Mouse (Mus musculus): ENCODE measurements around the gene Hs3st4.

Hs3st4 gene

DNA sequence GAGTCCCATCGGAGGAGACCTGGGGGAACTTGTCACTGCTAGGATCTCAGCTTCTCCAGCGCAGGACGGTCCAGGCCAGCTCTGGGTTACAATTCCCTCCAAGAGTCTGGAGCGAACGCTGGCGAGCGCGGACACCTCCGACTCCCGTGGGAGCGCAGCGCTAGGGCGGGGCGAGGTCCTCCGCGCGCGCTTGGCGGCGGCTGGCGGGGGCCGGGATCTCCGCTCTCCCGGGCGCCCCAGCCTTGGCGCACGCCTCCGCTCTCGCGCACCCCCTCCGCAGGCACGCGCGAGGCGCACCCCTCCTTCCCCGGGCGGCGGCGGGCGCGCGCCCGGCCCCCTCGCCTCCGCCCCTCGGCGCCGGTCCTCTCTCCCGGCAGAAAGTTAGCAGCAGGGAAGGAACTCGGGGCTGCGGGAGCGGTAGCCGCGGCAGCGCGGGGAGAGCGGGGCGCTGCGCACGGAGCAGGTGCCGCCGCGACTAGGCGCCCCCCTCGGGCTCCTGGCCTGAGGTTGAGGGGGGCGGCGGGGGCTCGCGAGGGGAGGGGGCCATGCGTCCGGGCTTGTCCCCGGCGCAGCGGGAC is at the start of gene Hs3st4:
TSS of gene Hs3st4 (plus strand) at position 409 of the 578 bp plus-strand sequence.
- no peak for DNase-seq (ENCODE audit: low spot score in 2 of 2)

DNA sequence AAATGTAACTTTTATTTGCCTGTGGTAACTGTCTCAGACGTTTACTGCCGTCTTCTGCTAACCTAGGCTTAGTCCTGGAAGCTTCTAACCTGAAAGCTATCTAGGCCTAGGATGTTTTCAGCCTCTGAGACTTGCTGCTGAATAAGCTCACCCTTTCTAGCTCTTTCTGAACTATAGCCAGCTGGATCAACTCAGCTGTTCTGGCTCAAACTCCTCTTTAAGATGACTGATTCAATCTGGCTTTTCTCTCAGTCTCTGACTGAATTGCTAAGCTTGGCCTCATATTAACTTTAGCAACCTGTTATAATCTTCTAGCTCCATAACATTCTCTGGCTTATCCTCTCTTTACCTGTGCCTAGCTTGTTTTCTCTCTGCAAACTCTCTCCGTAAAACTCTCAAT is 35.8 kb upstream of the Hs3st4 start:
- no peak for DNase-seq (ENCODE audit: low spot score in 2 of 2)

GRCm38 (mm10) chr7:123963021-123963420 is 19.6 kb upstream of the Hs3st4 start:
- DNase-seq (ENCODE audit: low spot score in 2 of 2) = no peak

DNA sequence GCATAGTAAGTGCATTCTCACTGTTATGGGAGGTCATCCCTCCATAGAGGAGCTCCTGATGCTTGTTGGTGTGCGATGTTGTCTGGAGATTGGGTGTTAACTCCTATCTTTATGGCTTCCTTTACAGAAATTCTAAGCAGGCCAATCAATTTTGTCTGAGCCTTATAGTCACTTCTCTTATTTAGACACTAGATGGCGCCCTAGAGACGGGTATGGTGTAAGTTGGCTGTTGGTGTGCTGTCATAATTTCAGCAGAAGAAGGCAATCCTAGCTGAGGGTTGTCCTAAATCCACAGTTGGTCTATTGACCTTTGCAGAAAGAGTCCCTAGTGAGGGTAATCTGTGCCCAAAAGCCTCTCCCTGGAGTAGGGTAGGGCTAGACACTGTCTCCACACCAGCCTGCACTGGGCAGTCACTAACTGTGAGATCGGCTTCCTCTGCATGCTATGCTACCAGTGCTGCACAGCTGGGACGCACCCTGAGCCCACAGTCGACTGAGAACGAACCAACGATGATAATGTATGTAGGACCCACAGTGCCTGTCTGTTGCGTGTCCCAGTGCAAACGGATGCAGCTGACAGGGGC is 18.0 kb upstream of the Hs3st4 start:
- no peak for DNase-seq (ENCODE audit: low spot score in 2 of 2)

DNA sequence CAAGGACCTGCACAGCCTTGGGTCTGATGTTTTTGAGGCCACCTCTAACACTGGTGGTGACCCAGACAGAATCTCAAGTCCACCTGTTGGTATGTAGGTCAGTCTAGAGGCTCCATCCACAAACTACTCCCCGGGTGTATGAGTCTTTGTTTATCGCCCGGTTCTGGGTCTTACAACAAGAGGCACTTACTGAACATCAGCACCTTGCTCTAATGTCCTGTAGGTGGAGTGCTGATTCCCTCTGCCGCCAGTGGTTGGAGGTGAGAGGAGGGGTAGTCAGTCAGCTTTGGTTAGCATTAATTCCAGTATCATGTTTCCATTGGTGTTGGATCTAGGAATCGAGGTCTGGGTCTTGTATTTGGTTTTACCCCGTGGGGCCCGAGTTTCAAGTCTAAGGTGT is 17.2 kb upstream of the Hs3st4 start:
- DNase-seq (ENCODE audit: low spot score in 2 of 2) = no peak

DNA sequence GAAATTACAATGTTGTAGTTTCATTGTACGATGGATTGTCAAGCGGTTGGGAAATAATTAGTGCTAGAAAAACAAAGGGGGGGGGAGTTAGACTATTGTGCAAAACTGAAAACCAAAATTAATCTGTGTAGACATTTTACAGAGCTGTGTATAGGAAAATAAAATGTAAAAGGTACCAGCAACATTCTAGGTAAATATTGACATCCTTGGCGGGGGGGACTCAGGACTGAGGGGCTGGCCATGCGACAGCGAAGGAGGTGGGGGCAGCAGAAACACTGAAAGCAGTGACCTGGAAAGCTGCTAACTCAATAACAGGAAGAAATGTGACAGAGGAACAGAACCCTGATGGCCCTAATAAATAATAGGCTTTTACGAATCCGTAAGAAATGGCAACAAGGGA is 7.2 kb upstream of the Hs3st4 start:
- no peak for DNase-seq (ENCODE audit: low spot score in 2 of 2)

- DNase-seq (ENCODE audit: low spot score in 2 of 2) = no peak
Observed at GRCm38 (mm10) chr7:123981435-123981834, 1.2 kb upstream of the Hs3st4 start.

DNA sequence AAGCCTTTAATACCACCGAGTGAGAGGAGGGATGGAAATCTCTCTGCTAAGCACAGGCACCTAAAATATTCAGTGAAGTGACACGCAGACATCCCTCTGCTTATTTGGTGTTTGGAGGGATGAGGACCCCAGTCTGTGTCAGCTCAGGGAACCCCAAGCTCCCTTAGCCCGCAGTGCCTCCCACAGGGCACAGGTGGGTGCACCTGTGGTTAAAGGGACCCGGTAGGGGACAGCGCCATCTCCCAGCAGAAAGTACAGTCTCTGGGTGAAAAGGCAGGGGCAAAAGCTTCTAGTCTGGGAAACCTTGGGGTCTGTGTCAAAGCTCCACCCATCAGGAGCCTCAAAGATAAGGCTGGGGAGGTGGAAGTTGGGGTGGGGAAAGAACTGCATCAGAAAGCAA is 659 bp upstream of the Hs3st4 start:
- no peak for DNase-seq (ENCODE audit: low spot score in 2 of 2)

DNA sequence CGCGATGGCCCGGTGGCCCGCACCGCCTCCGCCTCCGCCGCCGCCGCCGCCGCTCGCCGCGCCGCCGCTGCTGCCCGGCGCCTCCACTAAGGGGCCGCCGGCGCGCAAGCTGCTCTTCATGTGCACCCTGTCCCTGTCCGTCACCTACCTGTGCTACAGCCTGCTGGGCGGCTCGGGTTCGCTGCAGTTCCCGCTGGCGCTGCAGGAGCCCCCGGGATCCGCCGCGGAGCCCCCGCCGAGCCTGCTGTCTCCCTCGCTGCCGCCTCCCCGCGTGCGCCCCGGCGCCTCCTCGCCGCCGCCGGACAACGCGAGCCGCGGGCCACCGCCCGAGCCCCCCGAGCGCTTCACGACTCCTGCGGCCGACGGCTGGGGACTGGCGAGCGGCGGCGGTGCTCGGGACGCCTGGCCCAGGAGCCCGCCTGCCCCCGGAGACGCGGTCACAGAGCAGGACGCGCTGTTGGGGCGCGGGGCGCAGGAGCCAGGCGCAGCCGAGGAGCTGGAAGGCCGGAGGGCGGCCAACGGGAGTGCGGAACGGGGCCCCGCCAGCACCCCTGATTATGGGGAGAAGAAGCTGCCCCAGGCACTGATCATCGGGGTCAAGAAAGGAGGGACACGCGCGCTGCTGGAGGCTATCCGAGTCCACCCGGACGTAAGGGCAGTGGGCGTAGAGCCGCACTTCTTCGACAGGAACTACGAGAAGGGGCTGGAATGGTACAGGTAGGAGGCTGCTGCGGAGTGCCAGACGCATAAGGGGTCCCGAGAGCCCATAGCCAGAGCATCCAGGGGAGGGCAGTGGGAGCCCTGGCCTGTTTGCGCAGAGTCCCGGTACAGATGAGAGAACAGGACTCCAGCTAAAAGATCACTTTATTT is 743 bp downstream of the Hs3st4 start:
- DNase-seq (ENCODE audit: low spot score in 2 of 2) = no peak

DNA sequence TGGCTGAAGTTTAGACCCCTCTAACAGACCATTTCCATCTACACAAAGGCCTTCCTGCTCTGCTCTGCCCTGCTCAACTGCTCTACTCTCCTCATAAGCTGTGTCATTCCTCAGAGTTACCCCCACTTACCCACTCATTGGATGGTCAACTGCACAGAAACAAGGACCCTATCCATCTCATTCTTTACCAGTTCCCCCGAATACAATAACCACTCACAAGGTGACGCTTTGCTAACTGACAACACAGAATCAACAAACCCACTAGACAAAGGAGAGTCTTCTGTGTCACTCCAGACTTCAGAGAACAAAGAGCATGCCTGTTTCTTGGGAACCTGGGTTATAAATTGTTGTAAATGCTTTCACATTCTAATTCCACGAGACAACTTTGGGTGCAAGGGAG is 9.5 kb downstream of the Hs3st4 start:
- DNase-seq (ENCODE audit: low spot score in 2 of 2) = no peak

GRCm38 (mm10) chr7:123997266-123997665 is 14.6 kb downstream of the Hs3st4 start:
- no peak for DNase-seq (ENCODE audit: low spot score in 2 of 2)

DNA sequence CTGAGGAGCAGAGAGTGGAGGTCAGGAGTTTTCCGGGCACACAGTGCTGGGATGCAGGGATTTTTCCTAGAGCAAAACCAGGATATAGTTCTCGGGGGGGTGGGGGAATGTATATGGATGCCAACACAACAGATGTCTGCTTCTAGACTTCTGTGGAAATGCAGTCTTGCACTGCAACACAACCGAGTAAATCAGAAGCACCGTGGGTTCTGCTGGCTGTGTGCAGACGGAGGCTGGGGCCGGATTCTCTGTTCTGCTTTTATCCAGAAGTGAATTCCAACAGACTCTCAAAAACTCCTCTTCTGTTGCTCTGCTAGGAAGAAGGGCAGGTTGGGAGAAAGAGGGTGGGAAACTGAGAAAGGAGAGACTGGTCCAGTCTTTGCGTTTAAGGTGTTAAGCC is 15.9 kb downstream of the Hs3st4 start:
- DNase-seq (ENCODE audit: low spot score in 2 of 2) = no peak

- no peak for DNase-seq (ENCODE audit: low spot score in 2 of 2)
Observed at GRCm38 (mm10) chr7:124026908-124027307, 44.2 kb downstream of the Hs3st4 start.

DNA sequence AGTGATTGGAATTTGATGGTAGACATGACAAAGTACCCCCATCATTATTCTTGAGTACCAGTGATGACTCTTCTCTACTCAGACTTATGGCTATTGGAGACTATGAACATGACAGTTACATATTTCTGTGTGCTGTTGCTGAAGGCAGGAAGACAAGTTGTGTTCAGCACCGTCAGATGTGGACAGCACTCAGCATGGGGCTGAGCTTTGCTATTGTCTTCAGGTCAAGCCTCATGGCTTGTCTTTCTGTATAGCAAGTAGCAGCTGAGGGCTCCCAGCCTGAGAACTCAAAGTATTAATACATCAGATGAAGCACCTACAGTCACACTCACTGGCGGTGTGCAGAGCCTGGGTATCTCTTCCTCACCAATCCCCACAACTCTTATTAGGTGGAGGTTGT is 49.6 kb downstream of the Hs3st4 start:
- DNase-seq (ENCODE audit: low spot score in 2 of 2) = no peak

GRCm38 (mm10) chr7:124033332-124033731 is 50.7 kb downstream of the Hs3st4 start:
- no peak for DNase-seq (ENCODE audit: low spot score in 2 of 2)

GRCm38 (mm10) chr7:124037281-124037700 is 54.6 kb downstream of the Hs3st4 start:
- DNase-seq (ENCODE audit: low spot score in 2 of 2) = no peak

GRCm38 (mm10) chr7:124039142-124039541 is 56.5 kb downstream of the Hs3st4 start:
- no peak for DNase-seq (ENCODE audit: low spot score in 2 of 2)

DNA sequence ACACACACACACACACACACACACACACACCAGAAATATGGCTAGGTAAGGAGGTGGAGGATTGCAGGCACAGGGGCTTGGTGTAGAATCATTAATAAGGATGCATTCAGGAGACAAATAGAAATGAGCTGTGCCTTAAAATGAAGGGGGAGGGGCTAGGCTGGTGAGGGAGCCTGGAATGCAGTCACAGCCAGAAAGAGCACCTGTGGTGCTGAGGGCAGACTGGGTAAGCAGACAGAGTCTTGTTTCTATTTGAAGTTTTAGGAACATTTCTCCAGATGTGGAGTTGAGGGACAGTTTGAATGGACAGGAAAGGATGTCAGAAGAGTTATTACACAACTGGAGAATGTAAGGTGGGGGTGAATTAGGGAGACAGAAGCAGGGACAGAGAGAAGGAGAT is 64.7 kb downstream of the Hs3st4 start:
- DNase-seq (ENCODE audit: low spot score in 2 of 2) = no peak

- no peak for DNase-seq (ENCODE audit: low spot score in 2 of 2)
Observed at GRCm38 (mm10) chr7:124048971-124049370, 66.3 kb downstream of the Hs3st4 start.

GRCm38 (mm10) chr7:124050421-124050820 is 67.8 kb downstream of the Hs3st4 start:
- DNase-seq (ENCODE audit: low spot score in 2 of 2) = no peak

- DNase-seq (ENCODE audit: low spot score in 2 of 2) = no peak
Observed at GRCm38 (mm10) chr7:124083741-124084140, 101.1 kb downstream of the Hs3st4 start.

GRCm38 (mm10) chr7:124129019-124129418 is 146.3 kb downstream of the Hs3st4 start:
- no peak for DNase-seq (ENCODE audit: low spot score in 2 of 2)

GRCm38 (mm10) chr7:124131312-124131711 is 148.6 kb downstream of the Hs3st4 start:
- DNase-seq (ENCODE audit: low spot score in 2 of 2) = no peak

Measured in spleen, postnatal 10 days (tissue).